Mouse (Mus musculus) forebrain, embryonic 16.5 days (tissue): ENCODE measurements around the gene Hjurp. TPM values are rescaled to one million over a fixed set of nuclear protein-coding genes. Genes with fewer than 3 reads are reported as not detected.

Experiments used
- ATAC-seq: fragments of 200-750 bp; cut with Nextera tagmentation; 2 replicates; pipeline ENCODE4 v1.8.0; 2017; ENCODE audit warnings: mild to moderate bottlenecking, moderate library complexity
- H3K27ac ChIP-seq: fragments of 300-500 bp; sonication (generic); 2 replicates; pipeline ENCODE4 v1.5.1; 2014; ENCODE audit warnings: low read length, control low read depth
- H3K27me3 ChIP-seq: fragments of 300-500 bp; sonication (generic); replicated peaks from 2 replicates; pipeline ENCODE4 v1.6.1; 2014; ENCODE audit warnings: low read length; ENCODE audit not compliant: control insufficient read depth, insufficient read depth
- H3K36me3 ChIP-seq: fragments of 300-500 bp; sonication (generic); 2 replicates; pipeline ENCODE4 v1.6.1; 2014; ENCODE audit not compliant: control insufficient read depth, insufficient read depth
- H3K4me1 ChIP-seq: fragments of 300-500 bp; sonication (generic); replicated peaks from 2 replicates; pipeline ENCODE4 v1.6.1; 2014; ENCODE audit warnings: low read length; ENCODE audit not compliant: control insufficient read depth, insufficient read depth
- H3K4me2 ChIP-seq: fragments of 300-500 bp; sonication (generic); 2 replicates; pipeline ENCODE4 v1.6.1; 2014; ENCODE audit warnings: mild to moderate bottlenecking, low read length, control low read depth
- H3K4me3 ChIP-seq: fragments of 300-500 bp; sonication (generic); replicated peaks from 2 replicates; pipeline ENCODE4 v1.5.1; 2014; ENCODE audit warnings: mild to moderate bottlenecking, low read length, control low read depth
- H3K9ac ChIP-seq: fragments of 300-500 bp; sonication (generic); replicated peaks from 2 replicates; pipeline ENCODE4 v1.6.1; 2014; ENCODE audit warnings: low read depth, low read length, control low read depth
- H3K9me3 ChIP-seq: fragments of 300-500 bp; sonication (generic); 2 replicates; pipeline ENCODE4 v1.6.1; 2016; ENCODE audit warnings: low read length; ENCODE audit not compliant: control insufficient read depth
- WGBS: fragments of 180-500 bp; shearing (Covaris S2); extraction: QIAGEN DNeasy Blood & Tissue Kit; methylation state at CpG from one replicate; pipeline ENCODE4 v1.1.7; 2014; 5-methylcytosine and 5-hydroxymethylcytosine counted together
- polyA plus RNA-seq: library from polyadenylated mRNA; unstranded; fragments of >200 nt; fragmentation: Nextera tagmentation; extraction: Ambion mirVana; gene quantifications from 2 replicates; pipeline ENCODE4 v1.2.1, GENCODE M21; 2015

Gene Hjurp
- polyA plus RNA-seq, 1 experiment from 2014 or later, result 121 TPM

- WGBS, result 67% methylated on average over 2 of the region's 2 CpGs
- Histone ChIP-seq H3K27me3 (no peaks in the 10 kb centered on the region), H3K36me3 (no peaks in the 10 kb centered on the region), H3K9ac (no peak overlapping the region), H3K4me2 (no peak overlapping the region), H3K4me1 (no peaks in the 10 kb centered on the region), H3K27ac (no peak overlapping the region), H3K9me3 (peaks cover 53% of the 10 kb centered on the region), H3K4me3 (no peak overlapping the region)
- ATAC-seq, result no peak
These were observed 60.3 kb downstream of the Hjurp start for GRCm38 (mm10) chr1:88217144-88217543.

- H3K4me1 ChIP-seq, result no peaks in the 10 kb centered on the region
- H3K9me3 ChIP-seq, result peaks cover 57% of the 10 kb centered on the region
- no peak overlapping the region for H3K9ac ChIP-seq
- no peak overlapping the region for H3K4me3 ChIP-seq
- H3K36me3 ChIP-seq, result no peaks in the 10 kb centered on the region
- ATAC-seq, result no peak
- H3K27ac ChIP-seq, result no peak overlapping the region
- WGBS, result 54% methylated on average over 2 of the region's 2 CpGs
- H3K27me3 ChIP-seq, result no peaks in the 10 kb centered on the region
- H3K4me2 ChIP-seq, result no peak overlapping the region
These were observed 60.9 kb downstream of the Hjurp start for GRCm38 (mm10) chr1:88216551-88216950.

DNA sequence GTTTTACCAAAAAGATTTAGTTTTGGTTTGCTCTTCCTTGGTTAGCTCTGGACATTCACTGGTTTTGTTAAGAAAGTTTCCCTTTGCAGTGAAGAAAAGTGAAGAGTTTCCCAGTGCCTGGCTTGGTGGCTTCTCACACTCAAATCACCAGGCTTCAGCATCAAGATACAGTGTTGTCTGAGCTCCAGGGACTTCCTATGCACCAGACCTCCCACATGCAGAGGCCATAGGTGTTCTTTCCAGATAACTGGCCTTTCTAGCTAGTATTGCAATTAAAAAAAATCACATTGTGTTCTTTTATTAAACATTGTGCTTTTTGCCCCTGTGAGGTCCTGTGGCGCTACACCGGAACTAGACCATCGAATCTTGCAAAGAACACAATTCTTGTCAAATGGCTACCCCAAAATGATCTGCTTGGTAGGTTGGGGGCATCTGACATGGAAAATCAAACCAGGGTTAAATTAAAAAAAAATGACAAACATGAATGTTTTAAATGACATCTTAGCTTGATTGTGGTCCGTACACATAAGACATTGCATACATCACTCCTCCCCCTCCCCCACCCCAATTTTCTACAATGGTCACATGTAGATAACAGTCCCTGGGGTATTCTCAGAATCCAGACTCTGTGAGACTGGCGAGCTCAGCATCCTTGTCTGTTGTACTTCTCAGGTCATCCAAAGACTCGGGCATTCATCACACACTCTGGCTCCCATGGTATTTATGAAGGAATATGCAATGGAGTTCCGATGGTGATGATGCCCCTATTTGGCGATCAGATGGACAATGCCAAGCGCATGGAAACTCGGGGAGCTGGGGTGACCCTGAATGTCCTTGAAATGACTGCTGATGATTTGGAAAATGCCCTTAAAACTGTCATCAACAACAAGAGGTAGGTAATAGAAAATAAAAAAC is 61.7 kb downstream of the Hjurp start:
- H3K9me3 ChIP-seq, result peaks cover 60% of the 10 kb centered on the region
- no peak for ATAC-seq
- H3K4me1 ChIP-seq, result no peaks in the 10 kb centered on the region
- H3K27me3 ChIP-seq, result no peaks in the 10 kb centered on the region
- H3K4me2 ChIP-seq, result no peak overlapping the region
- no peak overlapping the region for H3K4me3 ChIP-seq
- no peaks in the 10 kb centered on the region for H3K36me3 ChIP-seq
- WGBS, result 72% methylated on average over 10 of the region's 10 CpGs
- no peak overlapping the region for H3K27ac ChIP-seq
- no peak overlapping the region for H3K9ac ChIP-seq

DNA sequence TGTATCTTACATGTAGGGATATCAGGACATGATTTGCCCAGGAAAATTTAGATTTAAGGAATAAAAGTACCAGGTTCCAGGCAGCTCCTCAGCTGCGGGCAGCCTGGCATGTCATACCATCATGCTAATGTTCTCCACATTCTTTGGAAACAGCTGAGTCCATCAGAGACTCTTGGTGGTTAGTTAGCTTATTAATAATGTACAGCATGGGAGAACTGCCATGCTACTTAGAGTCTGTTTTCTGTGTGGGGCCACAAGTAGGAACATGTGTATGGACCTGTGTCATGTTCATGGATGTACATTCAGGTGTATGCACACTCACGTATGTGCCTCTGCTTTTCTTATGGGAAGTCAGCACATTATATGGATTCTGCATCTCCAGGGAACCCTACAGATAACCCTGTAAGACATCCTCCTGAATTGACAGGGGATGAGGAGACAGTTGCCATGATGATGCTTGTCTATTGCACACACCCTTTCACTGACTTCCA is 62.9 kb downstream of the Hjurp start:
- no peak overlapping the region for H3K4me3 ChIP-seq
- H3K9ac ChIP-seq, result no peak overlapping the region
- no peaks in the 10 kb centered on the region for H3K36me3 ChIP-seq
- H3K4me1 ChIP-seq, result no peaks in the 10 kb centered on the region
- H3K27ac ChIP-seq, result no peak overlapping the region
- ATAC-seq, result no peak
- no peak overlapping the region for H3K4me2 ChIP-seq
- WGBS, result 82% methylated on average over 2 of the region's 2 CpGs
- no peaks in the 10 kb centered on the region for H3K27me3 ChIP-seq
- peaks cover 60% of the 10 kb centered on the region for H3K9me3 ChIP-seq

- H3K27me3 ChIP-seq, result no peaks in the 10 kb centered on the region
- H3K27ac ChIP-seq, result no peak overlapping the region
- WGBS, result 82% methylated on average over 2 of the region's 2 CpGs
- H3K9ac ChIP-seq, result no peak overlapping the region
- peaks cover 60% of the 10 kb centered on the region for H3K9me3 ChIP-seq
- no peaks in the 10 kb centered on the region for H3K36me3 ChIP-seq
- H3K4me3 ChIP-seq, result no peak overlapping the region
- 0 out of 2 replicates have a peak, but pooled peaks have one; percentile 25 for ATAC-seq
- H3K4me1 ChIP-seq, result no peaks in the 10 kb centered on the region
- H3K4me2 ChIP-seq, result no peak overlapping the region
These were observed 63.5 kb downstream of the Hjurp start for GRCm38 (mm10) chr1:88213766-88214461.

- no peak overlapping the region for H3K4me2 ChIP-seq
- no peak overlapping the region for H3K27ac ChIP-seq
- H3K9me3 ChIP-seq, result peaks cover 60% of the 10 kb centered on the region
- 79% methylated on average over 1 of the region's 1 CpGs for WGBS
- H3K4me1 ChIP-seq, result no peaks in the 10 kb centered on the region
- H3K36me3 ChIP-seq, result no peaks in the 10 kb centered on the region
- H3K4me3 ChIP-seq, result no peak overlapping the region
- H3K27me3 ChIP-seq, result no peaks in the 10 kb centered on the region
- no peak overlapping the region for H3K9ac ChIP-seq
- no peak for ATAC-seq
These were observed 64.4 kb downstream of the Hjurp start for GRCm38 (mm10) chr1:88213061-88213460.

Other genes starting within 250 kb of the Hjurp start
- not detected in 2 replicates for gene Ugt1a10, start 222.2 kb downstream of the Hjurp start, polyA plus RNA-seq
- not detected in 2 replicates for gene Ugt1a9, start 206.8 kb downstream of the Hjurp start, polyA plus RNA-seq
- not detected in 2 replicates for gene Ugt1a8, start 189.8 kb downstream of the Hjurp start, polyA plus RNA-seq
- 1.2 and 1.4 TPM in 2 replicates for gene Ugt1a7c, start 182.6 kb downstream of the Hjurp start, polyA plus RNA-seq
- 1.0 and 1.7 TPM in 2 replicates for gene Ugt1a6b, start 174.4 kb downstream of the Hjurp start, polyA plus RNA-seq
- 2.7 and 2.8 TPM in 2 replicates for gene Ugt1a6a, start 142.8 kb downstream of the Hjurp start, polyA plus RNA-seq
- not detected in 2 replicates for gene Ugt1a5, start 111.6 kb downstream of the Hjurp start, polyA plus RNA-seq
- not detected in 2 replicates for gene Ugt1a2, start 77.0 kb downstream of the Hjurp start, polyA plus RNA-seq
- gene Dnajb3, start 71.9 kb downstream of the Hjurp start, polyA plus RNA-seq, result 10.1 and 11.7 TPM in 2 replicates
- gene Ugt1a1, start 65.7 kb downstream of the Hjurp start, polyA plus RNA-seq, result not detected in 2 replicates
- 0.96 and 1.0 TPM in 2 replicates for gene Mroh2a, start 50.6 kb downstream of the Hjurp start, polyA plus RNA-seq
- 0.09 TPM in 1 of 2 replicates, not detected in the other for gene Trpm8, start within 50 bp of the Hjurp start, polyA plus RNA-seq
- 0.53 TPM in 1 of 2 replicates, not detected in the other for gene Spp2, start 129.3 kb upstream of the Hjurp start, polyA plus RNA-seq
- gene Glrp1, start 232.4 kb upstream of the Hjurp start, polyA plus RNA-seq, result not detected in 2 replicates